Mouse (Mus musculus): ENCODE data around the gene Vtcn1. TPM values are rescaled to one million over a fixed set of nuclear protein-coding genes. Genes with fewer than 3 reads are reported as not detected.
"Not testable (repeated sequence)": the region's sequence is repeated elsewhere in the genome, so short reads cannot be mapped to it uniquely, and the experiment has no call there.

The Vtcn1 gene
- polyA plus RNA-seq, 1 experiment from 2014 or later: not detected

DNA sequence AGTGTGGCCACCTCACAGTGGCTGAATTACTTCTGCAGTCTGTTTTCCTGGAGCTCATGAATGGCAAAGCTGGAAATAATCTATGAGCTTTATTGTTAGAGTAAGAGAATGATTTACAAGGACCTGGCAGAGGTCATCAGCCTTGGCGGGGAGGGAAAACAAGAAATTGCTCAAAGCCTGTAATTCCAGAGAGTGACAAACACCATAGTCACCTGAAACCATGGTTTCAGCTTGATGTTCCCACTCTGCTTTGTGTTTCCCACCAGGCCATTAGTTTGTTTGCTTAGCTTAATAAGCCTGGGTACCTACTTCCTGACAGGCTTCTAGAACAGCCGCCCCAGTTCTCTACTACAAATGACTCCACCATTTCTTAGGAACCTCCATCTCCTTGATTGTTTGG lies 14.8 kb upstream of the Vtcn1 start:
- Histone ChIP-seq H3K27ac (replicated peaks) (no peak overlapping the region), H3K4me2 (no peak overlapping the region), H3K27me3 (no peaks in the 10 kb centered on the region), H3K36me3 (replicated peaks) (no peaks in the 10 kb centered on the region), H3K4me3 (replicated peaks) (no peak overlapping the region), H3K9me3 (replicated peaks) (no peaks in the 10 kb centered on the region), H3K9ac (no peak overlapping the region), H3K4me1 (replicated peaks) (peaks cover 7% of the 10 kb centered on the region; the same call in 1 of the 2 replicates)
- no peak for ATAC-seq (ENCODE audit: insufficient read depth)
- 47% methylated on average over 2 of the region's 2 CpGs for WGBS (ENCODE audit: insufficient replicate concordance)

DNA sequence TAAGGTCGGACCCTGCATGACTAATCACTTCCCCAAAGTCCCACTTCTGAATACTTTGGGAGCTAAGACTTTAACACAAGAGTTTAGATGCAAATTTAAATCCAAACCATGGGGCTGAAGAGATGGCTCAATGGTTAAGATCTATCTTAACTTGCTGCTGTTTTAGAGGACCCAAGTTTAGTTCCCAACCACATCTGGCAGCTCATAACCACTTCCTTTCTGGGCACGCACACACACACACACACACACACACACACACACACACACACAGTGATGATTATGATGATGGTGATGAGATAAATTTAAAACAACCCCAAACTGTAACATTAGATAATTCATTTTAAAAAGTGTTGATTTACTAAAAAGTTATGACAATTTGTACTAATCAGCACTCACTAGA lies 13.4 kb upstream of the Vtcn1 start:
- Histone ChIP-seq H3K4me3 (replicated peaks) (no peak overlapping the region), H3K36me3 (replicated peaks) (no peaks in the 10 kb centered on the region), H3K4me2 (no peak overlapping the region), H3K4me1 (replicated peaks) (peaks cover 7% of the 10 kb centered on the region; the same call in 1 of the 2 replicates), H3K9me3 (replicated peaks) (no peaks in the 10 kb centered on the region), H3K27me3 (no peaks in the 10 kb centered on the region), H3K9ac (no peak overlapping the region), H3K27ac (replicated peaks) (no peak overlapping the region)
- ATAC-seq (ENCODE audit: insufficient read depth): no peak
- 31% methylated on average over 2 of the region's 2 CpGs for WGBS (ENCODE audit: insufficient replicate concordance)

DNA sequence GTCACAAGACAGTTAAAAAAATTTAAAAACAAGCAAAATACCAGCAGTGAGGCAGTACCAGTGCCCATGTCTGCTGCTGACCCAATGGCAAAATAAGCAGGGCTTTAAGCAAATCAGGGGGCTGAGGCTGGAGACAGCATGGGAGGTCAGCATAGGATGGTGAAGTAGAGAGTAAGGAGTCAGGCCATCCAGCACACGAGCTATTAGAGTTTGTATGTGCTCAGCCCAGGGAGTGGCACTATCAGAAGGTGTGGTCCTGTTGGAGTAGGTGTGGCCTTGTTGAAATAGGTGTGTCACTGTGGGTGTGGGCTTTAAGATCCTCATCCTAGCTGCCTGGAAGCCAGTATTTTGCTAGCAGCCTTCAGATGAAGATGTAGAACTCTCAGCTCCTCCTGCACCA lies 9.8 kb upstream of the Vtcn1 start:
- not testable (repeated sequence) for H3K4me3 ChIP-seq (replicated peaks); H3K4me1 ChIP-seq (replicated peaks); H3K4me2 ChIP-seq; H3K27me3 ChIP-seq; H3K36me3 ChIP-seq (replicated peaks); H3K9me3 ChIP-seq (replicated peaks); H3K9ac ChIP-seq; H3K27ac ChIP-seq (replicated peaks)
- WGBS (ENCODE audit: insufficient replicate concordance): 35% methylated on average over 1 of the region's 1 CpGs
- peak; percentile 44; the same call in 1 of the 2 replicates for ATAC-seq (ENCODE audit: insufficient read depth)

DNA sequence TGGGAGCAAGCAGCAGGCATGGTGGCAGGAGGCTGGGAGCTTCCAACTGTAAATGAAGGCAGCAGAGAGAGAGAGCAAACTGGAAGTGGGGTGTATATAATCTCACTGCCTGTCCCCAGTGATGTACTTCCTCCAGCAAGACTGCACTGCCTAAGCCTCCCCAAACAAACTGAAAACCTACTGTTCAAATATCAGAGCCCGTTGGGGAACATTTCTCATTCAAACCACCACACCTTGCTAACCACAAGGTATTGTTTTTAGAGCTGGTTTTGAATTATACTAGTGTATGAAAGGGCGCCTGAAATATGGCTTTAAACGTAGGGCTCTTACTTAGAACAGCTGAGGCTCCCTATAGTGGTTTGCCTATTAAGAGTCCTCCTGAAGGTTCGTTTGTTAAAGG lies 6.5 kb upstream of the Vtcn1 start:
- Histone ChIP-seq H3K9ac (no peak overlapping the region), H3K27me3 (no peaks in the 10 kb centered on the region), H3K9me3 (replicated peaks) (no peaks in the 10 kb centered on the region), H3K4me3 (replicated peaks) (no peak overlapping the region), H3K4me2 (no peak overlapping the region), H3K4me1 (replicated peaks) (peaks cover 6% of the 10 kb centered on the region; the same call in 1 of the 2 replicates), H3K36me3 (replicated peaks) (no peaks in the 10 kb centered on the region), H3K27ac (replicated peaks) (no peak overlapping the region)
- 36% methylated on average over 4 of the region's 4 CpGs for WGBS (ENCODE audit: insufficient replicate concordance)
- no peak for ATAC-seq (ENCODE audit: insufficient read depth)

- H3K4me3 ChIP-seq (replicated peaks): no peak overlapping the region
- ATAC-seq (ENCODE audit: insufficient read depth): no peak
- H3K9me3 ChIP-seq (replicated peaks): no peaks in the 10 kb centered on the region
- H3K27ac ChIP-seq (replicated peaks): no peak overlapping the region
- no peaks in the 10 kb centered on the region for H3K36me3 ChIP-seq (replicated peaks)
- peaks cover 6% of the 10 kb centered on the region; the same call in 1 of the 2 replicates for H3K4me1 ChIP-seq (replicated peaks)
- WGBS (ENCODE audit: insufficient replicate concordance): 71% methylated on average over 5 of the region's 5 CpGs
- no peak overlapping the region for H3K4me2 ChIP-seq
- no peaks in the 10 kb centered on the region for H3K27me3 ChIP-seq
- no peak overlapping the region for H3K9ac ChIP-seq
These were observed 5.7 kb upstream of the Vtcn1 start for GRCm38 (mm10) chr3:100819571-100819970.

GRCm38 (mm10) chr3:100820852-100821251 lies 4.4 kb upstream of the Vtcn1 start:
- Histone ChIP-seq H3K27ac (replicated peaks) (no peak overlapping the region), H3K36me3 (replicated peaks) (no peaks in the 10 kb centered on the region), H3K4me1 (replicated peaks) (peaks cover 6% of the 10 kb centered on the region; the same call in 1 of the 2 replicates), H3K9me3 (replicated peaks) (no peaks in the 10 kb centered on the region), H3K4me2 (no peak overlapping the region), H3K27me3 (no peaks in the 10 kb centered on the region), H3K4me3 (replicated peaks) (no peak overlapping the region), H3K9ac (no peak overlapping the region)
- no peak for ATAC-seq (ENCODE audit: insufficient read depth)
- WGBS (ENCODE audit: insufficient replicate concordance): 32% methylated on average over 2 of the region's 2 CpGs

- H3K36me3 ChIP-seq (replicated peaks): no peaks in the 10 kb centered on the region
- H3K9me3 ChIP-seq (replicated peaks): no peaks in the 10 kb centered on the region
- peaks cover 6% of the 10 kb centered on the region; the same call in 1 of the 2 replicates for H3K4me1 ChIP-seq (replicated peaks)
- H3K9ac ChIP-seq: no peak overlapping the region
- H3K4me2 ChIP-seq: no peak overlapping the region
- H3K27me3 ChIP-seq: no peaks in the 10 kb centered on the region
- no peak for ATAC-seq (ENCODE audit: insufficient read depth)
- 36% methylated on average over 2 of the region's 2 CpGs for WGBS (ENCODE audit: insufficient replicate concordance)
- no peak overlapping the region for H3K27ac ChIP-seq (replicated peaks)
- no peak overlapping the region for H3K4me3 ChIP-seq (replicated peaks)
These were observed 4.0 kb upstream of the Vtcn1 start for GRCm38 (mm10) chr3:100821276-100821675.

- Histone ChIP-seq H3K4me2 (no peak overlapping the region), H3K4me3 (replicated peaks) (no peak overlapping the region), H3K4me1 (replicated peaks) (no peaks in the 10 kb centered on the region), H3K9me3 (replicated peaks) (no peaks in the 10 kb centered on the region), H3K27me3 (no peaks in the 10 kb centered on the region), H3K27ac (replicated peaks) (no peak overlapping the region), H3K36me3 (replicated peaks) (no peaks in the 10 kb centered on the region), H3K9ac (no peak overlapping the region)
- ATAC-seq (ENCODE audit: insufficient read depth): no peak
- 57% methylated on average over 3 of the region's 3 CpGs for WGBS (ENCODE audit: insufficient replicate concordance)
These were observed 18.5 kb downstream of the Vtcn1 start for GRCm38 (mm10) chr3:100843784-100844183.

DNA sequence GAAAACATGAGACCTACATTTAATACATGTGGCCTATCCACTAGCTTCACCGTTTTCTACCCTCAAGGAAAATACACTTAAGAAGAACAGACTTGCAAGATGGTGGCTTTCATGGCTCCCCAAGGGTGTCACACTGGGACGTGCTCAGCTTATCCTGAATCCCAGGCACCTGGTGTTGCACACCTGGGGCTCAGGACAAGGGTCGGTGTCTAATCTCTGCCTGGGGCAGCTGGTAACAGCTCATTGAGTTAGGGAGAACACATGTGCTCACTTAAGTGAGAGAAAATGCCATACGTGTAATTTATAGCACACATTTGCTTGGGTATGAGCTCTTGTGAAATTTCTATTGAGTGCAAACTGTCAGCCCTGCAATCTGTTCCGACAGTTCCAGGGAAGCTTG lies 19.1 kb downstream of the Vtcn1 start:
- Histone ChIP-seq H3K9ac (no peak overlapping the region), H3K36me3 (replicated peaks) (no peaks in the 10 kb centered on the region), H3K4me3 (replicated peaks) (no peak overlapping the region), H3K27me3 (no peaks in the 10 kb centered on the region), H3K9me3 (replicated peaks) (no peaks in the 10 kb centered on the region), H3K4me2 (no peak overlapping the region), H3K4me1 (replicated peaks) (no peaks in the 10 kb centered on the region), H3K27ac (replicated peaks) (no peak overlapping the region)
- ATAC-seq (ENCODE audit: insufficient read depth): no peak
- WGBS (ENCODE audit: insufficient replicate concordance): 66% methylated on average over 5 of the region's 5 CpGs

GRCm38 (mm10) chr3:100848348-100848747 lies 23.1 kb downstream of the Vtcn1 start:
- H3K27me3 ChIP-seq: no peaks in the 10 kb centered on the region
- no peak overlapping the region for H3K4me3 ChIP-seq (replicated peaks)
- H3K9ac ChIP-seq: no peak overlapping the region
- no peak overlapping the region for H3K4me2 ChIP-seq
- no peaks in the 10 kb centered on the region for H3K9me3 ChIP-seq (replicated peaks)
- no peak overlapping the region for H3K27ac ChIP-seq (replicated peaks)
- no peak for ATAC-seq (ENCODE audit: insufficient read depth)
- 72% methylated on average over 7 of the region's 7 CpGs for WGBS (ENCODE audit: insufficient replicate concordance)
- no peaks in the 10 kb centered on the region for H3K4me1 ChIP-seq (replicated peaks)
- no peaks in the 10 kb centered on the region for H3K36me3 ChIP-seq (replicated peaks)

DNA sequence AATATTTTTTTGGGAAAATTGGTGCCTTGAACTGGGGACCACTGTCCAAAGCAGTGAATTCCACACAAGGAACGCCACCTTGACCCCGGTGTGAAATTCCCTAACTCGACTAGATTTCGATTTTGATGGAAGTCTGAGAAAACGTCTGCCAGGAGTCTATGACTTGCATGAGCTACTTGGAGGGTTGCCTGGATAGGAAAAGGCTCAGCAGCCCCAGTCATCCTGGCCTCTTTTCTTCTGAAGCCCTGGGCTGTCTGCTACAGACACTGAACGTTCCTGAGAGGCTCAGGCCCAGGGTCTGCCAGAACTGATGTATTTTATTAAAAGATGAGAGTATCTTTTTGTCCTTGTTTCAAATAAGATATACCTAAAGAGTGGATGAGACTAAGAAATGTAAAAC lies 25.2 kb downstream of the Vtcn1 start:
- WGBS (ENCODE audit: insufficient replicate concordance): 53% methylated on average over 6 of the region's 6 CpGs
- no peaks in the 10 kb centered on the region for H3K36me3 ChIP-seq (replicated peaks)
- no peaks in the 10 kb centered on the region for H3K27me3 ChIP-seq
- no peak overlapping the region for H3K27ac ChIP-seq (replicated peaks)
- no peak overlapping the region for H3K9ac ChIP-seq
- H3K4me2 ChIP-seq: no peak overlapping the region
- H3K4me3 ChIP-seq (replicated peaks): no peak overlapping the region
- no peaks in the 10 kb centered on the region for H3K9me3 ChIP-seq (replicated peaks)
- no peak for ATAC-seq (ENCODE audit: insufficient read depth)
- H3K4me1 ChIP-seq (replicated peaks): no peaks in the 10 kb centered on the region

DNA sequence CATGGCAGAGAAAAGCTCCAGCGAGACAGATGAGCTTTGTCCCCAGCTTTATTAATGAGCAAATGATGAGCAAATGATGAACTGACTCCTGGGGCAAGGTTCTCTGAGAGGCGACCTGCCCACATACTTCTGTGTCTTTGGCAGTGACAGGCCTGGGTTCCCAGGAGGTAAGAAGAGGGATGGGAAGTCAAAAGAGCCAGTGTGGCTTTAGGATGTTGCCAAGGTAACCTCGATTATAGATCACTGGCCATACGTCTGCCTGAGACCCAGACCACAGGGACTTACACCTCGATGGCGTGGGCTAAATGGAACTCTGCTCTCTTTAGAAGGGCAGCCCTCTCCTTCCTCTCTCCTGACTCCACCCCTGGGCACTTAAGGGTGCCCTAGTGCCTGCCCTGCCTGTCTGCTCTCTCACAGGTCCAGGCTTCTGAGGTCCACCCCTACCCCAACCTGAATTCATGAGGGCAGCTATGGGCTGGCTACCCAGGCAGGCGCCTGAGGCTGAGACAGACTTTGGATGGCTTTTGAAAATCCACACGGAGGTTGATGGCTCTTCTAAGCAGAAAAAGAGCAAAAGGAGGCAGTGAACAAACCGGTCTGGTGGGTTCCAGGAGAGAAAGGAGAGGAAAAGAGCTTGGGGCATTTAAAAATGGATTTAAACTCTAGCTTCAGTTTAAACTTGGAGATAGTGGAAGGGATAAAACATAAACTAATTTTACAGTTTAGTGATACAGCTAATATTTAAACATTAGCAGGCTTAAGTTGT lies 31.0 kb downstream of the Vtcn1 start:
- no peak for ATAC-seq (ENCODE audit: insufficient read depth)
- H3K27ac ChIP-seq (replicated peaks): no peak overlapping the region
- no peak overlapping the region for H3K4me3 ChIP-seq (replicated peaks)
- 51% methylated on average over 9 of the region's 9 CpGs for WGBS (ENCODE audit: insufficient replicate concordance)
- no peak overlapping the region for H3K9ac ChIP-seq
- no peaks in the 10 kb centered on the region for H3K27me3 ChIP-seq
- no peaks in the 10 kb centered on the region for H3K4me1 ChIP-seq (replicated peaks)
- no peaks in the 10 kb centered on the region for H3K9me3 ChIP-seq (replicated peaks)
- no peak overlapping the region for H3K4me2 ChIP-seq
- H3K36me3 ChIP-seq (replicated peaks): no peaks in the 10 kb centered on the region
